Mouse (Mus musculus) forebrain, embryonic 16.5 days (tissue): ENCODE measurements around the gene Bub3. TPM values are rescaled to one million over a fixed set of nuclear protein-coding genes. Genes with fewer than 3 reads are reported as not detected.

Experiments used
- ATAC-seq: fragments of 200-750 bp; cut with Nextera tagmentation; 2 replicates; pipeline ENCODE4 v1.8.0; 2017; ENCODE audit warnings: mild to moderate bottlenecking, moderate library complexity
- H3K27ac ChIP-seq: fragments of 300-500 bp; sonication (generic); 2 replicates; pipeline ENCODE4 v1.5.1; 2014; ENCODE audit warnings: low read length, control low read depth
- H3K27me3 ChIP-seq: fragments of 300-500 bp; sonication (generic); replicated peaks from 2 replicates; pipeline ENCODE4 v1.6.1; 2014; ENCODE audit warnings: low read length; ENCODE audit not compliant: control insufficient read depth, insufficient read depth
- H3K36me3 ChIP-seq: fragments of 300-500 bp; sonication (generic); 2 replicates; pipeline ENCODE4 v1.6.1; 2014; ENCODE audit not compliant: control insufficient read depth, insufficient read depth
- H3K4me1 ChIP-seq: fragments of 300-500 bp; sonication (generic); replicated peaks from 2 replicates; pipeline ENCODE4 v1.6.1; 2014; ENCODE audit warnings: low read length; ENCODE audit not compliant: control insufficient read depth, insufficient read depth
- H3K4me2 ChIP-seq: fragments of 300-500 bp; sonication (generic); 2 replicates; pipeline ENCODE4 v1.6.1; 2014; ENCODE audit warnings: mild to moderate bottlenecking, low read length, control low read depth
- H3K4me3 ChIP-seq: fragments of 300-500 bp; sonication (generic); replicated peaks from 2 replicates; pipeline ENCODE4 v1.5.1; 2014; ENCODE audit warnings: mild to moderate bottlenecking, low read length, control low read depth
- H3K9ac ChIP-seq: fragments of 300-500 bp; sonication (generic); replicated peaks from 2 replicates; pipeline ENCODE4 v1.6.1; 2014; ENCODE audit warnings: low read depth, low read length, control low read depth
- H3K9me3 ChIP-seq: fragments of 300-500 bp; sonication (generic); 2 replicates; pipeline ENCODE4 v1.6.1; 2016; ENCODE audit warnings: low read length; ENCODE audit not compliant: control insufficient read depth
- WGBS: fragments of 180-500 bp; shearing (Covaris S2); extraction: QIAGEN DNeasy Blood & Tissue Kit; methylation state at CpG from one replicate; pipeline ENCODE4 v1.1.7; 2014; 5-methylcytosine and 5-hydroxymethylcytosine counted together
- polyA plus RNA-seq: library from polyadenylated mRNA; unstranded; fragments of >200 nt; fragmentation: Nextera tagmentation; extraction: Ambion mirVana; gene quantifications from 2 replicates; pipeline ENCODE4 v1.2.1, GENCODE M21; 2015

Gene Bub3
- polyA plus RNA-seq, 1 experiment from 2014 or later, result 186 TPM

DNA sequence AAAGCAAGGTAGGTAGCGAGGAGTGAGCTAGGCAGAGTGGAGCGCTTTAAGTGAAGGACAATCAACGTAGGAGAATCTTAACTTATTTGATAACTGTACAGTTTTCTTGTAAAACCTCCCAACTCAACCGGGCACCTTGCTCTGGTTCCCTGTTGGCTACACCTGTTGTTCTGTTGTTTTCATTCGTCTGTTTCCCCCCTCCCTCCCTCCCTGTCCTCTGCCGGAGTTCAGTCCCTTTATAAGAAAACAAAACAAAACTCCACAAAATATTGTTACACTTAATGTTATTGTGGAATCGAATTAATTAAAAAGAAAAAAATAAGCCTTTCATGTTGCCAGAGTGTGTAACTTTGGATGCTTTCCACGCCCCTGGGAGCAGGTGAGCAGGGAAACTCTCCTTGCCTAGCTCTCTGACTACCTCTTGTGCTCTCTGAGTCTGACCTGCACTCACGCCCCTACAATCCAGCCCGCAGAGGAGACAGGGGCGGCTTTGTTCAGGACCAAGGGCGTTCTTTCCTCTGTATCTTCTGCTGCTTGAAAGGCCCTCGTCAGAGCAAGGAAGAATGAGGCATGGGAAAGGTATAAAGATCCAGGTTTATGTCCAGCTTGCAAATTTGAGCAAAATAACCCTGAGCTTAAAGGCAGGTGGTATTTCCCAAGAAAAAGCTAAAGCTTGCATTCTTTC, 14.2 kb upstream of the Bub3 start:
- WGBS, result 1% methylated on average over 13 of the region's 13 CpGs

DNA sequence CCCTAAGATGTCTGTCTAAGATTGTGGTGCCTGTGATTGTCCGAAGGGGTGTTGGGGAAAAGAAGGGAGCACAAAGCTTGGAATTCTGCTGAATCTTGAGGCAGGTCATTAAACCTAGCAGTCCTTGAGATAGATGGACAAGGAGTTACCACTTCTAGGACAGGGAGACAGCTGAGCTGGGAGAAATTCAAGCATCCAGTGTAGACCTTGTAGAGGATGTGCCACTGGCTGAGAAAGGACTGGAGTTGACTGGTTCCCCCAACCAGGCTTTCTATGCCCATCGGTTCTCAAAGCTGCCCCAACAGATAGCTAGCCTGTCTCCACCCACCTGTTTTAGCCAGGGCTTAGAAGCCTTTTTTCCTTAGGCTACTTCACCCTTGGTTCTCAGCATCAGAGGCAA, 13.6 kb upstream of the Bub3 start:
- Histone ChIP-seq H3K27me3 (peaks cover 80% of the 10 kb centered on the region), H3K4me2 (no peak overlapping the region), H3K4me1 (peaks cover 21% of the 10 kb centered on the region), H3K36me3 (no peaks in the 10 kb centered on the region), H3K27ac (no peak overlapping the region), H3K9ac (no peak overlapping the region), H3K4me3 (no peak overlapping the region), H3K9me3 (no peaks in the 10 kb centered on the region)
- ATAC-seq, result no peak
- 4% methylated on average over 2 of the region's 2 CpGs for WGBS

More for the DNA sequence above, 14.2 kb upstream of the Bub3 start:
- Histone ChIP-seq H3K4me2 (no peak overlapping the region), H3K27me3 (peaks cover 80% of the 10 kb centered on the region), H3K4me3 (no peak overlapping the region), H3K27ac (no peak overlapping the region), H3K9me3 (no peaks in the 10 kb centered on the region), H3K36me3 (no peaks in the 10 kb centered on the region), H3K9ac (no peak overlapping the region), H3K4me1 (peaks cover 21% of the 10 kb centered on the region)
- ATAC-seq, result no peak

DNA sequence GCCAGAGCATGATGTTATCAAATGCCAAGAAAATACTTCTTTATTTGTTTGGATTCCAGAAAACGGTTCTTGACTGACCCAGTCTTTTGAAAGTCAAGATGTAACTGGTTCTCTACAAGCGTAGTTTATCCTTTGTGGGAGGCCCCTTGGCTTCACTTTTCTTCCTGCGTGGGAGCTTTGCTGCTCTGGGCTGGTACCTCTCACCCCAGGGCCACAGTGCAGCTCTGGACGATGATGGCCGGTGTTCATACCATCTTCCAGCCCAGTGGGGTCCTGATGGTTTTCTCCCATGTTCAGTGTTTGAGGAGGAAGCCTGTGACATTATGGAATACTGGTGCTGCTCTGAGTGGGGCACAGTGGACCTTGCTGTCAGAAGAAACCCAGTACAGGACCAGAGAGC, 12.5 kb upstream of the Bub3 start:
- Histone ChIP-seq H3K4me1 (peaks cover 14% of the 10 kb centered on the region), H3K9ac (no peak overlapping the region), H3K27me3 (peaks cover 81% of the 10 kb centered on the region), H3K4me3 (no peak overlapping the region), H3K27ac (no peak overlapping the region), H3K9me3 (no peaks in the 10 kb centered on the region), H3K4me2 (no peak overlapping the region), H3K36me3 (no peaks in the 10 kb centered on the region)
- 2% methylated on average over 5 of the region's 5 CpGs for WGBS
- no peak for ATAC-seq

DNA sequence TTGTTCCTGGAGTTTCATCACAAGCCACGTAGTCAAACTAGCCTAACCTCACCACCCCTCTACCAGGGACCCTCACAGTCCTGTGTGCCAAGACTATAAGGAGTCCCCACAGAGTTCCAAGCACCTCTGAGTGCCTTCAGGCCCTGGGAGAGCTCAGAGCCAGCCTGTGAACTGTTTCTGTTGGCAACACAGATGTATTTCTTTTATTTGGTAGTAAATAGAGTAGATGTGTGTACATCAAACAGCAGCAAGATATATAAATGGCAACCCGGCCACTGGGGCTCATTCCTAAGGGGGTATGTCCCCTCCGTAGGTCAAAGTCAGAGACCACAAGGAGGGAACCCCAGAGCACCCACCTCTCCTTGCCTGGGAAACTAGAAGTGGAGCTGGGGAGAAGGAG, 11.5 kb upstream of the Bub3 start, which contains the start of gene Hmx2:
Hmx2 (plus strand) TSS at position 301 of the 400 bp plus-strand sequence.
- peaks cover 7% of the 10 kb centered on the region for H3K4me1 ChIP-seq
- H3K27me3 ChIP-seq, result peaks cover 81% of the 10 kb centered on the region
- no peak within 1 kb of the TSS for H3K4me3 ChIP-seq
- no peak for ATAC-seq
- WGBS, result 2% methylated on average over 3 of the region's 3 CpGs
- no peak within 1 kb of the TSS for H3K4me2 ChIP-seq
- H3K9ac ChIP-seq, result no peak within 1 kb of the TSS
- H3K27ac ChIP-seq, result no peak within 1 kb of the TSS
- H3K36me3 ChIP-seq, result no peaks in the 10 kb centered on the region
- H3K9me3 ChIP-seq, result no peaks in the 10 kb centered on the region

DNA sequence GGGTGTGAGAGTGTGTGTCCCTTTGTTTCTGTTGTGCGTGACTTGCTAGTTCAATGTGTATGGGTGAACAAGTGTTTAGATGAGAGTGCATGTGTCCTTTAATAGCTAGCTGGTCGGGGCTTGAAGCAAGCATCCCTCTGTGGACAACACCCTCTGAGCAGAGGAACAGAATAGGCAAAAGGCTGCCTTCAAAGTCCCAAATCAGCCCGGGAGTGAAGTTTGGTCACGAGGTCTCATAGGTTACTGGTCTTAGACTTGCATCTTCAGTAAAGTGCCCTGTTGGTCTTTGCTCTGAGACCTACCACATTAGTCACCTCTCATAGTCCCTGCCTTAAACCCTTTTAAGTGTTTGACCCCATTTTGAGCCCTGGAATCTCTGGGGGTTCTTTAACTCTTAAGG, 8.6 kb upstream of the Bub3 start:
- ATAC-seq, result no peak
- Histone ChIP-seq H3K4me2 (no peak overlapping the region), H3K27ac (no peak overlapping the region), H3K4me3 (no peak overlapping the region), H3K9me3 (no peaks in the 10 kb centered on the region), H3K4me1 (peaks cover 15% of the 10 kb centered on the region), H3K27me3 (peaks cover 77% of the 10 kb centered on the region), H3K9ac (no peak overlapping the region), H3K36me3 (no peaks in the 10 kb centered on the region)
- WGBS, result 1% methylated on average over 4 of the region's 4 CpGs

DNA sequence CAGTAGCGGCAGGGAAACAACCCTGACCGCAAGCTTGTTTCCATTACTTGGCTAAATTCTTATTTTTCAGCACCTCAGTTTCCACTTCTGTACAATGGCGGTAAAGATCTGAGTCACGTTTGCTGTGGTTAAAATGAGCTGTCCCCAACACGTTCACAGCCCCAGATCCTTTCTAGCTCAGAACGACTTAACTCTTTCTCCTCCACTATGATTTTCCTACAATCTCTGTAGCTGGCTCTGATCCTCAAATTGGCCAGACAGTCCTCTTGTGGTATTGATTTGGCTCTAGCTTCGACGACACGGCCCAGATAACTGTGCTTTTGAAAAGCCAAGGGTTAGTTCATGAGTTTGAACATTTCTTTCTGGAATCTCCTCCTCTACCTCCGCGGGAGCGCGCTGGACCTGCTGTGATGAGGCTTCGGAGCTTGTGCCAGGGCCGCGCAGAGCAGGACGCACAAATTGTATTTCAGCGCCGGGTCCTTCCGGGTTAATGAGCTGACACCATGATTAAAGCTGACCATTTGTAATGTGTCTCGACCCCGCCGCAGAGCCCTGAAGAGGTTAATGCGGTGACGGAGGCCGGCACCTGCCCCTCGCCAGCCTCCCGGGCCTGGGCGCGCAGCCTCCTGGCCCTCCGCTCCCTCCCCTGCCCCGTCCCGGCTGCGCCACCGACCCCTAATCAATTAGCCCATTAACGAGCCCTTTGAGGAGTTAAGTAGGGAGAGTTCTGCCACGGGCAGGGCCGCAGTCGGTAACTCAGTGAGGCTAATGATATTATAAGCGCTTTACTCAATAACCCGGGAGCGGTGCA, 7.9 kb upstream of the Bub3 start:
- Histone ChIP-seq H3K9ac (no peak overlapping the region), H3K36me3 (no peaks in the 10 kb centered on the region), H3K27ac (no peak overlapping the region), H3K4me3 (no peak overlapping the region), H3K4me2 (no peak overlapping the region), H3K4me1 (peaks cover 15% of the 10 kb centered on the region), H3K9me3 (no peaks in the 10 kb centered on the region), H3K27me3 (peaks cover 78% of the 10 kb centered on the region)
- under 1% methylated on average over 42 of the region's 42 CpGs for WGBS
- no peak for ATAC-seq

DNA sequence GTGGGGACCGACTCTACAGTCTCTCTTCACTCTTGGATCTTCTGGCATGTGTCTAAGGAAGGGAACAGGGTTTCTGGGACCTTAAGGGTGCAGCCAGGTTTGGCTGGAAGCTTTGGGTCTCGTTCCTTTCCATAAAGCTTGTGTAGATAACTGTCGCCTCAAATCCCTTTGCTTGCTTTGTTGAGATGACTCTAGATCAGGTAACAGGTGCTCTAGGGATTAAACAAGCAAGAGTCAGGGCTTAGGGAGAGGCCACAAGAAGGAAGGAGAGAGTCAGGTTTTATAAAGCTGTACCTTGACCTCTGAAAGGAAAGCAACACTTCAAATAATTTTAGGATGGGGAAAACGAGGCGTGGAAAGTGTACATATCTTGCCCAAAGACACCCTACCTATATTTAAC, 7.2 kb upstream of the Bub3 start:
- H3K36me3 ChIP-seq, result no peaks in the 10 kb centered on the region
- no peak for ATAC-seq
- no peak overlapping the region for H3K9ac ChIP-seq
- H3K4me2 ChIP-seq, result no peak overlapping the region
- WGBS, result under 1% methylated on average over 5 of the region's 5 CpGs
- no peak overlapping the region for H3K4me3 ChIP-seq
- H3K27me3 ChIP-seq, result peaks cover 78% of the 10 kb centered on the region
- peaks cover 15% of the 10 kb centered on the region for H3K4me1 ChIP-seq
- no peak overlapping the region for H3K27ac ChIP-seq
- no peaks in the 10 kb centered on the region for H3K9me3 ChIP-seq

DNA sequence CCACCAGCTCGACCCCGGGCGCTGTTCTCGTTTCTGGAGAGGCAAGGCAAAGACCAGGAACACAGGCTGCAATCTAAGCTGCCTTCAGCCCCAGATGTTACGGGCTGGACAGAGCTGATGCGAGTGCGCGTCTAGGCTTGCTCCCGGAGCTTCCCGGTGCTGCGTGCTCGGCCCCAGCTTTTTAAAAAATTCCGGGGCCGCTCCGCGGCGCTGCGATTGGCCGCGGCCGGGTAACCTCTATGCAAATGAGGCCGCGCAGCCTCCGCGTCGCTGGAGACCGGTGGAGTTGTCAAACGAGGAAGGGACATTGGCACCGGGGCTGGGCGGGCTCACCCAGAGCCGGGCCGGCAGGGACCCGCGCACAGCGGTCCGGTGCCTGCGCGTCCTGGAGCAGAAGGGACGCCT, 6.2 kb upstream of the Bub3 start:
- Histone ChIP-seq H3K4me1 (peaks cover 15% of the 10 kb centered on the region), H3K4me3 (peak overlapping the region; percentile 24), H3K4me2 (peak overlapping the region; percentile 31), H3K9ac (no peak overlapping the region), H3K27me3 (peaks cover 76% of the 10 kb centered on the region), H3K9me3 (no peaks in the 10 kb centered on the region), H3K36me3 (no peaks in the 10 kb centered on the region), H3K27ac (no peak overlapping the region)
- under 1% methylated on average over 38 of the region's 39 CpGs for WGBS
- ATAC-seq, result peak; percentile 21; the same call in 1 of the 2 replicates

DNA sequence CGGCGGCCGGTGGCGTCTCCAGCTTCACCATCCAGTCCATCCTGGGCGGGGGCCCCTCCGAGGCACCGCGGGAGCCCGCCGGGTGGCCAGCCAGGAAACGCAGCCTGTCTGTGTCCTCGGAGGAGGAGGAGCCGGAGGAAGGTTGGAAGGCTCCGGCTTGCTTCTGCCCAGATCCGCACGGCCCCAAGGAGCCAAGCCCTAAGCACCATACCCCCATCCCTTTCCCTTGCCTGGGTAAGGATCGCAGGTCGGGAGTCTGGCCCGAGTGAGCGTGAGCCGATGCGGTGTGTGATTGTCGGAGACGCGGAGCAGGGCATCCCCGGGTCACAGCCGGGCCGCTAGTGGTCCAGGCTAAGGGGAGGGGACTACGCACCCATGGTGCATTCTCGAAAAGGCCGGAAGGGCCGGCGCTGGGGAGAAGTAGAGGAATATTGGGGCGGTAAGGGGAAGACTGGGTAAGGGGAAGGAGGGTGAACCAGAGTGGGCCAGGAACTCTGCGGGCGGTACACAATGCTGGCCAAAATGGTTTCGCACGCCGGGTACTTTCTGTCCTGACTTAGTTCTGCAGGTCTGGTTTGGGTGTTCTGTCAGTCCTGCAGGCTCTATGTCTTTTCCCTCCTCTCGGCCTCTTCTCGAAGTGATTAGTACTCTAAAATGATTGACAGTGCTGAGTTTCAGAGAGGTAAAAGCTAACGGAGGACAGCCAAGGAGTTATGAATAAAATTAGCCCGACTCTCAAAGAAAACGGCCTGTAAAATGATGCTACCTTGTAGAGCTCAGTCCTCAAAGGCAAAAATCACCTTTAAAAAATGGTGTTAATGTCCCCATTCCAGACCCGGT, 5.5 kb upstream of the Bub3 start:
- no peaks in the 10 kb centered on the region for H3K36me3 ChIP-seq
- H3K4me1 ChIP-seq, result peaks cover 15% of the 10 kb centered on the region
- WGBS, result under 1% methylated on average over 45 of the region's 45 CpGs
- no peak overlapping the region for H3K27ac ChIP-seq
- H3K27me3 ChIP-seq, result peaks cover 73% of the 10 kb centered on the region
- H3K9ac ChIP-seq, result no peak overlapping the region
- no peak overlapping the region; the same call in 1 of the 2 replicates for H3K4me3 ChIP-seq
- no peak overlapping the region for H3K4me2 ChIP-seq
- no peak for ATAC-seq
- H3K9me3 ChIP-seq, result no peaks in the 10 kb centered on the region
